Mouse (Mus musculus) G1E (cell line): Measurements from ENCODE around the gene Unc5b.

Source experiments
- CTCF ChIP-seq: IDR thresholded peaks from 2 replicates; pipeline ENCODE4 v1.5.1; 2012; ENCODE audit warnings: low read depth, low read length, inconsistent platforms, mixed read lengths
- POLR2AphosphoS5 ChIP-seq: IDR thresholded peaks from 2 replicates; pipeline ENCODE4 v1.6.1; 2012; ENCODE audit warnings: low read depth, low read length, inconsistent platforms; ENCODE audit not compliant: insufficient replicate concordance

DNA sequence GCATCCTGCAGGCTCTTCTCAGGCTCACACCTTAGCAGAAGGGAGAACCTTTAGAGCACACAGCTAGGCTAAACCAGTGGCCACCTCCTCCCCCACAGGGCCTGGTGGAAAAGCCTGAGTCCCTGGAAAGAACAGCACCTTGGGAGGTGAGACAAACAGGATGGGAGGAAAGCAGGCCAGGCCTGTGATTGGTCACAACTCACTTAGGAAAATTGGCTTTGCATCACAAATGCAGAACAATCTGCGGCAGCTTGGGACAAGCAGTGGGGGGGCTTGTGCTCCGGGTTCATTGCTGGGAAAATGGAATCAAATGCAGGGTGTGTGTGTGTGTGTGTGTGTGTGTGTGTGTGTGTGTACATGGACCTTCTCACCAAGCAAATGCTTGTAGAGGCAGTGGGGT lies 47.8 kb downstream of the Unc5b start:
- TF ChIP-seq CTCF = no peak
- TF ChIP-seq POLR2AphosphoS5 = no peak
